Mouse (Mus musculus) forebrain, embryonic 12.5 days (tissue): ENCODE measurements around the gene Ndufb7. TPM values are rescaled to one million over a fixed set of nuclear protein-coding genes. Genes with fewer than 3 reads are reported as not detected.
A peak's percentile ranks its signal among the peaks of the same experiment; 100 is the strongest.
"Not testable (repeated sequence)": the region's sequence is repeated elsewhere in the genome, so short reads cannot be mapped to it uniquely, and the experiment has no call there.

Experiments
- ATAC-seq: fragments of 200-750 bp; cut with Nextera tagmentation; 2 replicates; pipeline ENCODE4 v1.8.0; 2017; ENCODE audit warnings: moderate TSS enrichment; ENCODE audit not compliant: low FRiP score
- H3K27ac ChIP-seq: fragments of 300-500 bp; sonication (generic); 2 replicates; pipeline ENCODE4 v1.5.1; 2016; ENCODE audit warnings: mild to moderate bottlenecking
- H3K27me3 ChIP-seq: fragments of 300-500 bp; sonication (generic); 2 replicates; pipeline ENCODE4 v1.6.1; 2016; ENCODE audit warnings: mild to moderate bottlenecking
- H3K36me3 ChIP-seq: fragments of 300-500 bp; sonication (generic); replicated peaks from 2 replicates; pipeline ENCODE4 v1.6.1; 2016; ENCODE audit warnings: mild to moderate bottlenecking
- H3K4me1 ChIP-seq: fragments of 300-500 bp; sonication (generic); 2 replicates; pipeline ENCODE4 v1.6.1; 2016
- H3K4me2 ChIP-seq: fragments of 300-500 bp; sonication (generic); 2 replicates; pipeline ENCODE4 v1.6.1; 2016; ENCODE audit warnings: mild to moderate bottlenecking, moderate library complexity
- H3K4me3 ChIP-seq: fragments of 300-500 bp; sonication (generic); replicated peaks from 2 replicates; pipeline ENCODE4 v1.5.1; 2016; ENCODE audit warnings: mild to moderate bottlenecking
- H3K9ac ChIP-seq: fragments of 300-500 bp; sonication (generic); 2 replicates; pipeline ENCODE4 v1.6.1; 2016; ENCODE audit warnings: mild to moderate bottlenecking
- H3K9me3 ChIP-seq: fragments of 300-500 bp; sonication (generic); 2 replicates; pipeline ENCODE4 v1.6.1; 2016
- WGBS: fragments of 180-500 bp; shearing (Covaris S2); methylation state at CpG from one replicate; pipeline ENCODE4 v1.1.7; 2016; 5-methylcytosine and 5-hydroxymethylcytosine counted together
- polyA plus RNA-seq: library from polyadenylated mRNA; unstranded; fragments of >200 nt; fragmentation: Nextera tagmentation; extraction: Ambion mirVana; gene quantifications from 2 replicates; pipeline ENCODE4 v1.2.1, GENCODE M21; 2016

Gene Ndufb7
- polyA plus RNA-seq, 1 experiment from 2014 or later, result 356 TPM

- peaks cover 35% of the 10 kb centered on the region for H3K4me1 ChIP-seq
- under 1% methylated on average over 43 of the region's 43 CpGs for WGBS
- no peaks in the 10 kb centered on the region for H3K9me3 ChIP-seq
- peak overlapping the region; percentile 93 for H3K27ac ChIP-seq
- no peaks in the 10 kb centered on the region for H3K27me3 ChIP-seq
- ATAC-seq, result peak; percentile 99
- peak overlapping the region; percentile 91 for H3K9ac ChIP-seq
- peak overlapping the region; percentile 87 for H3K4me2 ChIP-seq
- no peaks in the 10 kb centered on the region; the same call in 1 of the 2 replicates for H3K36me3 ChIP-seq
- H3K4me3 ChIP-seq, result peak overlapping the region; percentile 83
Measured at GRCm38 (mm10) chr8:83594167-83595049, 27.9 kb downstream of the Ndufb7 start.

- H3K9me3 ChIP-seq, ATAC-seq, H3K9ac ChIP-seq, H3K27me3 ChIP-seq, H3K36me3 ChIP-seq: not testable (repeated sequence)
- Histone ChIP-seq H3K4me1 (peaks cover 32% of the 10 kb centered on the region), H3K4me2 (peak overlapping the region; percentile 87), H3K27ac (peak overlapping the region; percentile 93), H3K4me3 (peak overlapping the region; percentile 83)
- 67% methylated on average over 3 of the region's 3 CpGs for WGBS
Measured at GRCm38 (mm10) chr8:83595050-83595345, 28.5 kb downstream of the Ndufb7 start.

GRCm38 (mm10) chr8:83596369-83596768, 29.9 kb downstream of the Ndufb7 start:
- Histone ChIP-seq H3K9ac (no peak overlapping the region), H3K27me3 (no peaks in the 10 kb centered on the region), H3K27ac (no peak overlapping the region), H3K4me2 (no peak overlapping the region), H3K36me3 (no peaks in the 10 kb centered on the region), H3K4me3 (no peak overlapping the region), H3K4me1 (peaks cover 20% of the 10 kb centered on the region), H3K9me3 (no peaks in the 10 kb centered on the region)
- WGBS, result 21% methylated on average over 3 of the region's 3 CpGs
- no peak for ATAC-seq

GRCm38 (mm10) chr8:83598146-83598545, 31.7 kb downstream of the Ndufb7 start:
- Histone ChIP-seq H3K4me1 (peaks cover 4% of the 10 kb centered on the region), H3K9ac (no peak overlapping the region), H3K36me3 (no peaks in the 10 kb centered on the region), H3K9me3 (no peaks in the 10 kb centered on the region), H3K4me3 (no peak overlapping the region), H3K27ac (no peak overlapping the region), H3K27me3 (no peaks in the 10 kb centered on the region), H3K4me2 (no peak overlapping the region)
- 0% methylated on average over 1 of the region's 1 CpGs for WGBS
- ATAC-seq, result no peak

- H3K4me2 ChIP-seq, result no peak overlapping the region
- no peaks in the 10 kb centered on the region for H3K4me1 ChIP-seq
- no peaks in the 10 kb centered on the region for H3K9me3 ChIP-seq
- H3K36me3 ChIP-seq, result no peaks in the 10 kb centered on the region
- H3K27me3 ChIP-seq, result no peaks in the 10 kb centered on the region; the same call in 1 of the 2 replicates
- no peak overlapping the region for H3K27ac ChIP-seq
- H3K9ac ChIP-seq, result no peak overlapping the region
- no peak for ATAC-seq
- H3K4me3 ChIP-seq, result no peak overlapping the region
Measured at GRCm38 (mm10) chr8:83599814-83600213, 33.3 kb downstream of the Ndufb7 start.

- 81% methylated on average over 2 of the region's 2 CpGs for WGBS
- Histone ChIP-seq H3K4me3 (no peak overlapping the region), H3K9me3 (no peaks in the 10 kb centered on the region), H3K9ac (no peak overlapping the region), H3K27ac (no peak overlapping the region), H3K36me3 (no peaks in the 10 kb centered on the region), H3K4me2 (no peak overlapping the region), H3K27me3 (no peaks in the 10 kb centered on the region; the same call in 1 of the 2 replicates), H3K4me1 (peaks cover 7% of the 10 kb centered on the region)
- ATAC-seq, result no peak
Measured at GRCm38 (mm10) chr8:83602650-83603029, 36.2 kb downstream of the Ndufb7 start.

GRCm38 (mm10) chr8:83607661-83608397, 41.4 kb downstream of the Ndufb7 start, which contains the start of the genes Tecr and Dnajb1:
Gene Tecr, minus strand, starts transcription at chr8:83607971.
Gene Dnajb1, plus strand, starts transcription at chr8:83608193.
- Histone ChIP-seq H3K9ac (peak within 1 kb of the TSS; percentile 79), H3K9me3 (no peaks in the 10 kb centered on the region), H3K4me3 (peak within 1 kb of the TSS; percentile 65), H3K36me3 (peaks cover 32% of the 10 kb centered on the region), H3K27me3 (no peaks in the 10 kb centered on the region; the same call in 1 of the 2 replicates), H3K4me2 (peak within 1 kb of the TSS; percentile 70), H3K27ac (peak within 1 kb of the TSS; percentile 95), H3K4me1 (peaks cover 27% of the 10 kb centered on the region)
- under 1% methylated on average over 69 of the region's 69 CpGs for WGBS
- ATAC-seq, result peak; percentile 98

- Histone ChIP-seq H3K4me1 (peaks cover 27% of the 10 kb centered on the region), H3K27me3 (no peaks in the 10 kb centered on the region; the same call in 1 of the 2 replicates), H3K9me3 (no peaks in the 10 kb centered on the region), H3K27ac (peak overlapping the region; percentile 95), H3K4me3 (peak overlapping the region; percentile 65), H3K4me2 (peak overlapping the region; percentile 70), H3K9ac (peak overlapping the region; percentile 79), H3K36me3 (peaks cover 37% of the 10 kb centered on the region)
- peak; percentile 71 for ATAC-seq
- under 1% methylated on average over 50 of the region's 51 CpGs for WGBS
Measured at GRCm38 (mm10) chr8:83608398-83608829, 41.9 kb downstream of the Ndufb7 start.

GRCm38 (mm10) chr8:83609086-83609485, 42.6 kb downstream of the Ndufb7 start:
- H3K36me3 ChIP-seq, result peaks cover 44% of the 10 kb centered on the region
- no peak for ATAC-seq

GRCm38 (mm10) chr8:83609547-83610180, 43.2 kb downstream of the Ndufb7 start:
- Histone ChIP-seq H3K27me3 (no peaks in the 10 kb centered on the region), H3K36me3 (peaks cover 48% of the 10 kb centered on the region), H3K4me1 (peaks cover 27% of the 10 kb centered on the region), H3K27ac (no peak overlapping the region), H3K4me3 (peak overlapping the region; percentile 65), H3K4me2 (peak overlapping the region; percentile 70), H3K9ac (peak overlapping the region; percentile 79), H3K9me3 (no peaks in the 10 kb centered on the region)
- ATAC-seq, result no peak
- 95% methylated on average over 10 of the region's 10 CpGs for WGBS

More at GRCm38 (mm10) chr8:83609086-83609485, 42.6 kb downstream of the Ndufb7 start:
- Histone ChIP-seq H3K4me1 (peaks cover 27% of the 10 kb centered on the region), H3K27me3 (no peaks in the 10 kb centered on the region), H3K4me3 (peak overlapping the region; percentile 65), H3K4me2 (peak overlapping the region; percentile 70), H3K9me3 (no peaks in the 10 kb centered on the region), H3K27ac (peak overlapping the region; percentile 95; the same call in 1 of the 2 replicates), H3K9ac (peak overlapping the region; percentile 79)
- WGBS, result 39% methylated on average over 9 of the region's 9 CpGs

GRCm38 (mm10) chr8:83611921-83612320, 45.5 kb downstream of the Ndufb7 start:
- ATAC-seq, result no peak
- no peak overlapping the region for H3K27ac ChIP-seq
- peaks cover 26% of the 10 kb centered on the region for H3K4me1 ChIP-seq
- H3K4me2 ChIP-seq, result no peak overlapping the region
- no peaks in the 10 kb centered on the region for H3K9me3 ChIP-seq
- no peak overlapping the region for H3K4me3 ChIP-seq
- WGBS, result 89% methylated on average over 4 of the region's 4 CpGs
- no peaks in the 10 kb centered on the region for H3K27me3 ChIP-seq
- H3K9ac ChIP-seq, result no peak overlapping the region
- peaks cover 48% of the 10 kb centered on the region for H3K36me3 ChIP-seq

- peaks cover 48% of the 10 kb centered on the region for H3K36me3 ChIP-seq
- H3K9ac ChIP-seq, result no peak overlapping the region
- 94% methylated on average over 4 of the region's 4 CpGs for WGBS
Measured at GRCm38 (mm10) chr8:83613695-83614094, 47.2 kb downstream of the Ndufb7 start.

More at GRCm38 (mm10) chr8:83613695-83614094, 47.2 kb downstream of the Ndufb7 start:
- no peaks in the 10 kb centered on the region for H3K27me3 ChIP-seq
- H3K4me2 ChIP-seq, result no peak overlapping the region
- H3K4me1 ChIP-seq, result peaks cover 20% of the 10 kb centered on the region
- H3K9me3 ChIP-seq, result no peaks in the 10 kb centered on the region
- H3K27ac ChIP-seq, result no peak overlapping the region
- ATAC-seq, result no peak
- no peak overlapping the region for H3K4me3 ChIP-seq
